Mouse (Mus musculus) embryonic facial prominence, embryonic 10.5 days (tissue): ENCODE data around the gene Ly6g6f. TPM values are rescaled to one million over a fixed set of nuclear protein-coding genes. Genes with fewer than 3 reads are reported as not detected.
A peak's percentile ranks its signal among the peaks of the same experiment; 100 is the strongest.
"Not testable (repeated sequence)": the region's sequence is repeated elsewhere in the genome, so short reads cannot be mapped to it uniquely, and the experiment has no call there.

Experiments
- DNase-seq: peaks from one replicate; pipeline ENCODE4 v3.0.0-alpha.2; 2017; ENCODE audit warnings: low spot score
- H3K27ac ChIP-seq: fragments of 300-500 bp; sonication (generic); replicated peaks from 2 replicates; pipeline ENCODE4 v1.5.1; 2016; ENCODE audit warnings: mild to moderate bottlenecking
- H3K27me3 ChIP-seq: fragments of 300-500 bp; sonication (generic); replicated peaks from 2 replicates; pipeline ENCODE4 v1.6.1; 2016; ENCODE audit warnings: low read depth, mild to moderate bottlenecking; ENCODE audit not compliant: poor library complexity, severe bottlenecking
- H3K36me3 ChIP-seq: fragments of 300-500 bp; sonication (generic); replicated peaks from 2 replicates; pipeline ENCODE4 v1.6.1; 2016; ENCODE audit warnings: mild to moderate bottlenecking, moderate library complexity
- H3K4me1 ChIP-seq: fragments of 300-500 bp; sonication (generic); 2 replicates; pipeline ENCODE4 v1.6.1; 2016
- H3K4me3 ChIP-seq: fragments of 300-500 bp; sonication (generic); 2 replicates; pipeline ENCODE4 v1.5.1; 2016; ENCODE audit warnings: mild to moderate bottlenecking, moderate library complexity
- H3K9me3 ChIP-seq: fragments of 300-500 bp; sonication (generic); 2 replicates; pipeline ENCODE4 v1.6.1; 2016; ENCODE audit warnings: mild to moderate bottlenecking
- WGBS: fragments of 180-500 bp; shearing (Covaris S2); methylation state at CpG from one replicate; pipeline ENCODE4 v1.1.7; 2016; 5-methylcytosine and 5-hydroxymethylcytosine counted together
- polyA plus RNA-seq: library from polyadenylated mRNA; unstranded; fragments of >200 nt; fragmentation: Nextera tagmentation; extraction: Ambion mirVana; gene quantifications from 2 replicates; pipeline ENCODE4 v1.2.1, GENCODE M21; 2016

Ly6g6f gene
- 0.51 and 0.62 TPM in 2 replicates for polyA plus RNA-seq

GRCm38 (mm10) chr17:35085208-35085865 lies at the start of gene Ly6g6f:
Gene Ly6g6f (minus strand): TSS chr17:35085610.
- Histone ChIP-seq H3K4me1 (peaks cover 11% of the 10 kb centered on the region), H3K9me3 (no peaks in the 10 kb centered on the region), H3K4me3 (no peak within 1 kb of the TSS), H3K27ac (no peak within 1 kb of the TSS), H3K36me3 (no peaks in the 10 kb centered on the region), H3K27me3 (peaks cover 4% of the 10 kb centered on the region; the same call in 1 of the 2 replicates)
- DNase-seq: no peak
- 80% methylated on average over 7 of the region's 7 CpGs for WGBS

- H3K36me3 ChIP-seq: peaks cover 39% of the 10 kb centered on the region
- no peaks in the 10 kb centered on the region for H3K27me3 ChIP-seq
- WGBS: under 1% methylated on average over 66 of the region's 66 CpGs
- peak within 1 kb of the TSS; percentile 99 for H3K27ac ChIP-seq
- no peaks in the 10 kb centered on the region for H3K9me3 ChIP-seq
- H3K4me1 ChIP-seq: peaks cover 16% of the 10 kb centered on the region
- DNase-seq: peak; percentile 94
- H3K4me3 ChIP-seq: peak within 1 kb of the TSS; percentile 89
Observed at GRCm38 (mm10) chr17:35134801-35135590, 49.6 kb upstream of the Ly6g6f start, which contains the start of gene Bag6. Gene Bag6 (plus strand): TSS chr17:35135178.

DNA sequence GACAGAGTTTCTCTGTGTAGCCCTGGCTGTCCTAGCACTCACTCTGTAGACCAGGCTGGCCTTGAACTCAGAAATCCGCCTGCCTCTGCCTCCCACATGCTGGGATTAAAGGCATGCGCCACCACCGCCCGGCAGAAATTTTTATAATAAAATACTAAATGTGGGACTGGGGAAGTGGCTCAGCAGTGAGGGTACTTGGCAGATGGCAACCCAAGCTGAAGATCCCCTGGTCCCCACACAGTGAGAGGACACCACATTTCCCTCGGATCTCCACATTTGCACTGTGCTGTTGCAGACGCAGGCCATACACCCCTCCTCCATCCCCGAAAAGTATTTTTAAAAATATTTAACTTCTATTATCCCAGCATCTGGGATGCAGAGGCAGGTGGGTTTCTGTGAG lies 48.1 kb upstream of the Ly6g6f start:
- Histone ChIP-seq H3K36me3 (peaks cover 37% of the 10 kb centered on the region), H3K4me3 (no peak overlapping the region), H3K27me3 (no peaks in the 10 kb centered on the region), H3K9me3 (no peaks in the 10 kb centered on the region), H3K4me1 (peaks cover 18% of the 10 kb centered on the region), H3K27ac (no peak overlapping the region)
- WGBS: 93% methylated on average over 7 of the region's 7 CpGs
- no peak for DNase-seq

- peaks cover 23% of the 10 kb centered on the region for H3K4me1 ChIP-seq
- H3K36me3 ChIP-seq: peaks cover 34% of the 10 kb centered on the region
- no peak for DNase-seq
- no peak overlapping the region for H3K4me3 ChIP-seq
- no peaks in the 10 kb centered on the region for H3K9me3 ChIP-seq
- no peak overlapping the region for H3K27ac ChIP-seq
- 73% methylated on average over 3 of the region's 3 CpGs for WGBS
- H3K27me3 ChIP-seq: no peaks in the 10 kb centered on the region
Observed at GRCm38 (mm10) chr17:35132174-35132560, 46.8 kb upstream of the Ly6g6f start.

- no peak within 1 kb of the TSS for H3K27ac ChIP-seq
- H3K36me3 ChIP-seq: peaks cover 34% of the 10 kb centered on the region
- 83% methylated on average over 15 of the region's 15 CpGs for WGBS
- peak within 1 kb of the TSS; percentile 2; the same call in 1 of the 2 replicates for H3K4me3 ChIP-seq
- no peak for DNase-seq
- H3K9me3 ChIP-seq: no peaks in the 10 kb centered on the region
- peaks cover 23% of the 10 kb centered on the region for H3K4me1 ChIP-seq
- H3K27me3 ChIP-seq: no peaks in the 10 kb centered on the region
Observed at GRCm38 (mm10) chr17:35131500-35132173, 46.2 kb upstream of the Ly6g6f start, which contains the start of gene Apom. Gene Apom (minus strand): TSS chr17:35132050.

DNA sequence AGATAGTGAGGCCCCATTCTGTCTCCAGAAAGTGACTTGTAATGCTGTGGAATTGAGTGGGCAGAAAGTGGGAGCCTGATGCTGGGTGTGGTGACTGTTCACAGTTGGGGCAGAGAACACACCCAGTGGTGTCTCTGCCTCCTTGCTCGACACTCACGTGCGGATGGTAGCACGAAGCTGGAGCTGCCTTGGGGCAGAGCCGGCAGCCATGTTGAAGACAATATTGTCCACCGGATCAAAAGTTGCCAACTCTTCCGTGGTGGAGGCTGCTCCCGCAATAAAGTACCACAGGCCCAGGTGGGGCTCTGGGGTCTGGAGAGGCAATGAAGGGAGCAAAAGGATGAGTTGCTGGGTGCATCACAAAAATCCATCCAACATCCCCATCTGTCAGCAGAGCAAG lies 45.6 kb upstream of the Ly6g6f start:
- 92% methylated on average over 8 of the region's 8 CpGs for WGBS
- Histone ChIP-seq H3K4me3 (0 out of 2 replicates have a peak overlapping the region, but pooled peaks have one; percentile 2), H3K27me3 (no peaks in the 10 kb centered on the region), H3K4me1 (peaks cover 23% of the 10 kb centered on the region), H3K36me3 (peaks cover 34% of the 10 kb centered on the region), H3K27ac (no peak overlapping the region), H3K9me3 (no peaks in the 10 kb centered on the region)
- DNase-seq: no peak

DNA sequence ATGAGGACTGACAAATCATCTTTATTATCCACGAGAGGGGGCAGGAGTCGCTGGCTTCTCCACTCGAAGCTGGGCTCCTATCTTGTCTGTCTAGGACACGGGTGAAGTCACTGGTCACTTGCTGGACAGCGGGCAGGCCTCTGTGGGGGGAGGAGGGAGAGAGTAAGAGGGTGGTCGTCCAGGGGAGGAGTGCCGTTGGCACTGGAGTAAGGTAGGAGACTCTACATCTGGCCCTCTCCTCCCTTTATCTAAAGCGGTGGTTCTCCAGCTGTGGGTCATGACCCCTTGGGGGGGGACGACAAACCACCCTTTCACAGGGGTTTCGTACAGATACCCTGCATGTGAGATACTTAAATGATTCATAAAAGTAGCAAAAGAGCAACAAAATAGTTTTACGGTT lies 43.6 kb upstream of the Ly6g6f start:
- peaks cover 45% of the 10 kb centered on the region for H3K36me3 ChIP-seq
- DNase-seq: no peak
- H3K4me1 ChIP-seq: peaks cover 35% of the 10 kb centered on the region
- H3K4me3 ChIP-seq: no peak overlapping the region
- H3K9me3 ChIP-seq: no peaks in the 10 kb centered on the region
- H3K27ac ChIP-seq: no peak overlapping the region
- WGBS: 70% methylated on average over 11 of the region's 11 CpGs
- H3K27me3 ChIP-seq: no peaks in the 10 kb centered on the region

- Histone ChIP-seq H3K4me1 (peaks cover 43% of the 10 kb centered on the region), H3K4me3 (peak overlapping the region; percentile 74), H3K36me3 (peaks cover 55% of the 10 kb centered on the region), H3K27me3 (no peaks in the 10 kb centered on the region), H3K27ac (peak overlapping the region; percentile 90; the same call in 1 of the 2 replicates), H3K9me3 (no peaks in the 10 kb centered on the region)
- no peak for DNase-seq
- WGBS: 71% methylated on average over 13 of the region's 13 CpGs
Observed at GRCm38 (mm10) chr17:35127017-35127416, 41.6 kb upstream of the Ly6g6f start.

DNA sequence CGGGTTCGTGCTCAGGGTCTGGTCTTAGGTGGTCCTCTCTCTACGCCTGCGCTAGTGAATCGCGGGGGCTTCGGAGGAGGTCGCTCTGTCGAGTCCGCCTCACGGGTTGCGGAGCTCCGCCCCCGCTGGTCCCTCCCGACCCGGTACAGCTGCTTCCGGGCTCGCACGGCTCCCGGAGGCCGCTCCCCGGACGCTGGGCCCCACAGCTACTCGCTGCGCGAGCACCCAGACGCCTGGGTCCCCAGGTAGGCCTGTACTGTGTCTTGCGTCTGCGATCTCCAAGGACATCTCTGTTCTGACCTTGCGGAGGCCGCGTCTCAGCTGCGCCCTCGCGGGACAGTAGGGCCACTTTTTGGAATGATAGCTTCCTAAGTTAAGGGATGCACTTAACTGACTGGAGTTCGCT lies 40.8 kb upstream of the Ly6g6f start, which contains the start of gene D17H6S53E:
D17H6S53E (plus strand) TSS at position 168 of the 406 bp plus-strand sequence.
- H3K4me1 ChIP-seq: peaks cover 43% of the 10 kb centered on the region
- H3K27ac ChIP-seq: peak within 1 kb of the TSS; percentile 90
- under 1% methylated on average over 36 of the region's 36 CpGs for WGBS
- H3K4me3 ChIP-seq: peak within 1 kb of the TSS; percentile 74
- peaks cover 54% of the 10 kb centered on the region for H3K36me3 ChIP-seq
- H3K9me3 ChIP-seq: no peaks in the 10 kb centered on the region
- peak; percentile 83 for DNase-seq
- H3K27me3 ChIP-seq: no peaks in the 10 kb centered on the region

- peak overlapping the region; percentile 74 for H3K4me3 ChIP-seq
- H3K27me3 ChIP-seq: no peaks in the 10 kb centered on the region
- no peak for DNase-seq
- WGBS: 33% methylated on average over 6 of the region's 6 CpGs
- H3K27ac ChIP-seq: no peak overlapping the region
- H3K4me1 ChIP-seq: peaks cover 44% of the 10 kb centered on the region
- H3K9me3 ChIP-seq: no peaks in the 10 kb centered on the region
- H3K36me3 ChIP-seq: peaks cover 49% of the 10 kb centered on the region
Observed at GRCm38 (mm10) chr17:35125578-35125977, 40.2 kb upstream of the Ly6g6f start.

GRCm38 (mm10) chr17:35125081-35125480 lies 39.7 kb upstream of the Ly6g6f start:
- peaks cover 44% of the 10 kb centered on the region for H3K36me3 ChIP-seq
- no peak overlapping the region for H3K27ac ChIP-seq
- H3K9me3 ChIP-seq: no peaks in the 10 kb centered on the region
- H3K4me3 ChIP-seq: peak overlapping the region; percentile 74; the same call in 1 of the 2 replicates
- no peak for DNase-seq
- H3K4me1 ChIP-seq: peaks cover 49% of the 10 kb centered on the region
- WGBS: 98% methylated on average over 1 of the region's 1 CpGs
- H3K27me3 ChIP-seq: no peaks in the 10 kb centered on the region

- not testable (repeated sequence) for H3K4me3 ChIP-seq, H3K27me3 ChIP-seq, DNase-seq, H3K9me3 ChIP-seq, H3K27ac ChIP-seq
- 92% methylated on average over 12 of the region's 12 CpGs for WGBS
- H3K4me1 ChIP-seq: peaks cover 53% of the 10 kb centered on the region
- H3K36me3 ChIP-seq: peaks cover 43% of the 10 kb centered on the region
Observed at GRCm38 (mm10) chr17:35124261-35124896, 39.0 kb upstream of the Ly6g6f start.
